Mouse (Mus musculus): ENCODE data around the gene Rspo1.

Gene Rspo1

GRCm38 (mm10) chr4:125034341-125034740 lies 48.1 kb downstream of the Rspo1 start:
- DNase-seq (ENCODE audit: low read depth) = peak; percentile 87

- DNase-seq (ENCODE audit: low read depth) = no peak
These were observed 58.2 kb downstream of the Rspo1 start for GRCm38 (mm10) chr4:125044454-125044853.

- no peak for DNase-seq (ENCODE audit: low read depth)
These were observed 69.2 kb downstream of the Rspo1 start for GRCm38 (mm10) chr4:125055385-125055784.

- DNase-seq (ENCODE audit: low read depth) = no peak
These were observed 70.2 kb downstream of the Rspo1 start for GRCm38 (mm10) chr4:125056476-125056875.

- DNase-seq (ENCODE audit: low read depth) = peak; percentile 62
These were observed 71.0 kb downstream of the Rspo1 start for GRCm38 (mm10) chr4:125057273-125057672.

GRCm38 (mm10) chr4:125058033-125058432 lies 71.8 kb downstream of the Rspo1 start:
- DNase-seq (ENCODE audit: low read depth) = no peak
